Mouse (Mus musculus) lung, embryonic 14.5 days (tissue): ENCODE measurements around the gene Capn7. TPM values are rescaled to one million over a fixed set of nuclear protein-coding genes. Genes with fewer than 3 reads are reported as not detected.

ENCODE experiments used
- ATAC-seq: fragments of 200-750 bp; cut with Nextera tagmentation; 2 replicates; pipeline ENCODE4 v1.8.0; 2017; ENCODE audit warnings: mild to moderate bottlenecking, moderate TSS enrichment, moderate library complexity; ENCODE audit not compliant: insufficient read depth
- DNase-seq: peaks from one replicate; pipeline ENCODE4 v3.0.0-alpha.2; 2015
- H3K27ac ChIP-seq: fragments of 300-500 bp; sonication (generic); 2 replicates; pipeline ENCODE4 v1.5.1; 2014; ENCODE audit warnings: low read depth, mild to moderate bottlenecking, moderate library complexity
- H3K27me3 ChIP-seq: fragments of 300-500 bp; sonication (generic); 2 replicates; pipeline ENCODE4 v1.6.1; 2014; ENCODE audit warnings: low read length, control low read depth; ENCODE audit not compliant: insufficient read depth
- H3K36me3 ChIP-seq: fragments of 300-500 bp; sonication (generic); 2 replicates; pipeline ENCODE4 v1.6.1; 2014; ENCODE audit warnings: control low read depth; ENCODE audit not compliant: insufficient read depth
- H3K4me1 ChIP-seq: fragments of 300-500 bp; sonication (generic); 2 replicates; pipeline ENCODE4 v1.6.1; 2014; ENCODE audit warnings: antibody characterized with exemption, control low read depth; ENCODE audit not compliant: insufficient read depth
- H3K4me2 ChIP-seq: fragments of 300-500 bp; sonication (generic); 2 replicates; pipeline ENCODE4 v1.6.1; 2014; ENCODE audit warnings: mild to moderate bottlenecking
- H3K4me3 ChIP-seq: fragments of 300-500 bp; sonication (generic); 2 replicates; pipeline ENCODE4 v1.5.1; 2014; ENCODE audit warnings: low read depth, low read length
- H3K9ac ChIP-seq: fragments of 300-500 bp; sonication (generic); 2 replicates; pipeline ENCODE4 v1.6.1; 2014
- H3K9me3 ChIP-seq: fragments of 300-500 bp; sonication (generic); 2 replicates; pipeline ENCODE4 v1.6.1; 2016; ENCODE audit warnings: low read depth, low read length, control low read depth
- CTCF ChIP-seq: IDR thresholded peaks from 2 replicates; pipeline ENCODE4 v1.5.1; 2016; ENCODE audit warnings: antibody characterized with exemption, low read depth
- WGBS: fragments of 180-500 bp; shearing (Covaris S2); extraction: QIAGEN DNeasy Blood & Tissue Kit; methylation state at CpG from one replicate; pipeline ENCODE4 v1.1.7; 2014; 5-methylcytosine and 5-hydroxymethylcytosine counted together
- polyA plus RNA-seq: library from polyadenylated mRNA; unstranded; fragments of >200 nt; fragmentation: Nextera tagmentation; extraction: Ambion mirVana; gene quantifications from 2 replicates; pipeline ENCODE4 v1.2.1, GENCODE M21; 2014

Capn7 gene
- polyA plus RNA-seq, 1 experiment from 2014 or later: 37.4 TPM

GRCm38 (mm10) chr14:31406154-31406810 lies 69.8 kb downstream of the Capn7 start:
- 81% methylated on average over 12 of the region's 12 CpGs for WGBS
- no peak for DNase-seq

GRCm38 (mm10) chr14:31407208-31407607 lies 70.8 kb downstream of the Capn7 start:
- H3K4me3 ChIP-seq: no peak overlapping the region
- H3K9ac ChIP-seq: no peak overlapping the region
- DNase-seq: no peak
- ATAC-seq: no peak
- no peaks in the 10 kb centered on the region for H3K9me3 ChIP-seq
- H3K4me2 ChIP-seq: no peak overlapping the region
- no peak overlapping the region for H3K27ac ChIP-seq
- WGBS: 69% methylated on average over 15 of the region's 15 CpGs
- no peaks in the 10 kb centered on the region; the same call in 1 of the 2 replicates for H3K27me3 ChIP-seq
- H3K4me1 ChIP-seq: peaks cover 3% of the 10 kb centered on the region; the same call in 1 of the 2 replicates
- H3K36me3 ChIP-seq: 0 out of 2 replicates have a peak, but pooled peaks cover 6% of the 10 kb centered on the region
- TF ChIP-seq CTCF: no peak

More at GRCm38 (mm10) chr14:31406154-31406810, 69.8 kb downstream of the Capn7 start:
- Histone ChIP-seq H3K4me3 (no peak overlapping the region), H3K27ac (no peak overlapping the region), H3K36me3 (0 out of 2 replicates have a peak, but pooled peaks cover 6% of the 10 kb centered on the region), H3K4me1 (peaks cover 3% of the 10 kb centered on the region; the same call in 1 of the 2 replicates), H3K27me3 (no peaks in the 10 kb centered on the region; the same call in 1 of the 2 replicates), H3K9me3 (no peaks in the 10 kb centered on the region), H3K9ac (no peak overlapping the region), H3K4me2 (no peak overlapping the region)
- no peak for TF ChIP-seq CTCF
- no peak for ATAC-seq

- 0 out of 2 replicates have a peak, but pooled peaks cover 6% of the 10 kb centered on the region for H3K36me3 ChIP-seq
- DNase-seq (peak; percentile 41), ATAC-seq (no peak)
- TF ChIP-seq CTCF: no peak
- no peak overlapping the region for H3K9ac ChIP-seq
- no peak overlapping the region for H3K4me3 ChIP-seq
- WGBS: 50% methylated on average over 6 of the region's 6 CpGs
- no peaks in the 10 kb centered on the region; the same call in 1 of the 2 replicates for H3K27me3 ChIP-seq
- H3K27ac ChIP-seq: peak overlapping the region; percentile 42; the same call in 1 of the 2 replicates
- H3K9me3 ChIP-seq: no peaks in the 10 kb centered on the region
- peaks cover 6% of the 10 kb centered on the region for H3K4me1 ChIP-seq
- no peak overlapping the region for H3K4me2 ChIP-seq
Observed at GRCm38 (mm10) chr14:31407911-31408604, 71.6 kb downstream of the Capn7 start.

- ATAC-seq (no peak), DNase-seq (no peak)
- H3K4me3 ChIP-seq: no peak overlapping the region
- 51% methylated on average over 8 of the region's 8 CpGs for WGBS
- no peaks in the 10 kb centered on the region for H3K9me3 ChIP-seq
- H3K27me3 ChIP-seq: no peaks in the 10 kb centered on the region; the same call in 1 of the 2 replicates
- H3K4me2 ChIP-seq: no peak overlapping the region
- H3K36me3 ChIP-seq: 0 out of 2 replicates have a peak, but pooled peaks cover 6% of the 10 kb centered on the region
- no peak overlapping the region for H3K27ac ChIP-seq
- no peak overlapping the region for H3K9ac ChIP-seq
- H3K4me1 ChIP-seq: peaks cover 6% of the 10 kb centered on the region
- TF ChIP-seq CTCF: no peak
Observed at GRCm38 (mm10) chr14:31408666-31409065, 72.2 kb downstream of the Capn7 start.

GRCm38 (mm10) chr14:31410123-31410724 lies 73.8 kb downstream of the Capn7 start:
- H3K9me3 ChIP-seq: no peaks in the 10 kb centered on the region
- H3K4me3 ChIP-seq: no peak overlapping the region
- H3K4me2 ChIP-seq: no peak overlapping the region
- H3K27me3 ChIP-seq: peaks cover 4% of the 10 kb centered on the region
- 67% methylated on average over 9 of the region's 9 CpGs for WGBS
- no peak overlapping the region for H3K9ac ChIP-seq
- no peak for TF ChIP-seq CTCF
- H3K27ac ChIP-seq: no peak overlapping the region
- ATAC-seq (no peak), DNase-seq (no peak)
- H3K36me3 ChIP-seq: 0 out of 2 replicates have a peak, but pooled peaks cover 1% of the 10 kb centered on the region
- peaks cover 10% of the 10 kb centered on the region for H3K4me1 ChIP-seq

GRCm38 (mm10) chr14:31410737-31411136 lies 74.3 kb downstream of the Capn7 start:
- Histone ChIP-seq H3K4me3 (no peak overlapping the region), H3K4me1 (peaks cover 10% of the 10 kb centered on the region), H3K27me3 (peaks cover 4% of the 10 kb centered on the region), H3K36me3 (no peaks in the 10 kb centered on the region), H3K9me3 (no peaks in the 10 kb centered on the region), H3K9ac (no peak overlapping the region), H3K27ac (no peak overlapping the region), H3K4me2 (no peak overlapping the region)
- WGBS: 69% methylated on average over 4 of the region's 4 CpGs
- TF ChIP-seq CTCF: no peak
- DNase-seq (no peak), ATAC-seq (no peak)

- 73% methylated on average over 10 of the region's 10 CpGs for WGBS
- peaks cover 4% of the 10 kb centered on the region for H3K27me3 ChIP-seq
- no peak for ATAC-seq
Observed at GRCm38 (mm10) chr14:31412651-31413056, 76.2 kb downstream of the Capn7 start.

More at GRCm38 (mm10) chr14:31412651-31413056, 76.2 kb downstream of the Capn7 start:
- H3K27ac ChIP-seq: no peak overlapping the region
- no peak for DNase-seq
- H3K4me1 ChIP-seq: peaks cover 10% of the 10 kb centered on the region; the same call in 1 of the 2 replicates
- no peak for TF ChIP-seq CTCF
- no peak overlapping the region for H3K4me2 ChIP-seq
- no peaks in the 10 kb centered on the region for H3K9me3 ChIP-seq
- no peak overlapping the region for H3K4me3 ChIP-seq
- H3K36me3 ChIP-seq: no peaks in the 10 kb centered on the region
- H3K9ac ChIP-seq: no peak overlapping the region
